Mouse (Mus musculus) erythroblast, embryonic 14.5 days (primary cell): ENCODE results near the gene Tango6.

Experiments used
- GATA1 ChIP-seq: IDR thresholded peaks from 2 replicates; pipeline ENCODE4 v1.6.1; 2012; ENCODE audit warnings: low read length, inconsistent platforms, mixed read lengths
- TAL1 ChIP-seq: IDR thresholded peaks from 3 replicates; pipeline ENCODE4 v1.6.1; 2012; ENCODE audit warnings: low read length, inconsistent platforms, mixed read lengths

- no peak for TF ChIP-seq GATA1
- TF ChIP-seq TAL1: no peak
Measured at GRCm38 (mm10) chr8:106706194-106706593, 23.3 kb downstream of the Tango6 start.
